Mouse (Mus musculus): ENCODE data around the gene Tcf12.

Tcf12 gene

GRCm38 (mm10) chr9:71981071-71981470 lies 130.6 kb downstream of the Tcf12 start:
- DNase-seq (ENCODE audit: low spot score in 2 of 2) = no peak

- DNase-seq (ENCODE audit: low spot score in 2 of 2) = no peak
These were observed 131.1 kb downstream of the Tcf12 start for GRCm38 (mm10) chr9:71980579-71980978.

- DNase-seq (ENCODE audit: low spot score in 2 of 2) = no peak
These were observed 132.8 kb downstream of the Tcf12 start for GRCm38 (mm10) chr9:71978886-71979285.

- DNase-seq (ENCODE audit: low spot score in 2 of 2) = peak in 1 of 2 experiments; percentile 38
These were observed 135.6 kb downstream of the Tcf12 start for GRCm38 (mm10) chr9:71976034-71976433.

- DNase-seq (ENCODE audit: low spot score in 2 of 2) = no peak
These were observed 136.5 kb downstream of the Tcf12 start for GRCm38 (mm10) chr9:71975141-71975540.

- no peak for DNase-seq (ENCODE audit: low spot score in 2 of 2)
These were observed 137.1 kb downstream of the Tcf12 start for GRCm38 (mm10) chr9:71974541-71974959.

- DNase-seq (ENCODE audit: low spot score in 2 of 2) = no peak
These were observed 147.6 kb downstream of the Tcf12 start for GRCm38 (mm10) chr9:71964039-71964438.

GRCm38 (mm10) chr9:71960026-71960396 lies 151.7 kb downstream of the Tcf12 start:
- no peak for DNase-seq (ENCODE audit: low spot score in 2 of 2)

GRCm38 (mm10) chr9:71959259-71960025 lies 152.2 kb downstream of the Tcf12 start:
- no peak for DNase-seq (ENCODE audit: low spot score in 2 of 2)

GRCm38 (mm10) chr9:71953217-71953616 lies 158.5 kb downstream of the Tcf12 start:
- DNase-seq (ENCODE audit: low spot score in 2 of 2) = no peak

- DNase-seq (ENCODE audit: low spot score in 2 of 2) = peak in 1 of 2 experiments; percentile 36
These were observed 159.0 kb downstream of the Tcf12 start for GRCm38 (mm10) chr9:71952621-71953076.

GRCm38 (mm10) chr9:71951926-71952325 lies 159.7 kb downstream of the Tcf12 start:
- no peak for DNase-seq (ENCODE audit: low spot score in 2 of 2)

- DNase-seq (ENCODE audit: low spot score in 2 of 2) = peak in 1 of 2 experiments; percentile 16
These were observed 160.3 kb downstream of the Tcf12 start for GRCm38 (mm10) chr9:71951341-71951740.

GRCm38 (mm10) chr9:71944801-71945200 lies 166.9 kb downstream of the Tcf12 start:
- DNase-seq (ENCODE audit: low spot score in 2 of 2) = no peak

- no peak for DNase-seq (ENCODE audit: low spot score in 2 of 2)
These were observed 169.2 kb downstream of the Tcf12 start for GRCm38 (mm10) chr9:71942424-71942823.

GRCm38 (mm10) chr9:71940016-71940415 lies 171.7 kb downstream of the Tcf12 start:
- no peak for DNase-seq (ENCODE audit: low spot score in 2 of 2)

GRCm38 (mm10) chr9:71936199-71936598 lies 175.5 kb downstream of the Tcf12 start:
- DNase-seq (ENCODE audit: low spot score in 2 of 2) = no peak

- DNase-seq (ENCODE audit: low spot score in 2 of 2) = no peak
These were observed 176.8 kb downstream of the Tcf12 start for GRCm38 (mm10) chr9:71934833-71935232.

- DNase-seq (ENCODE audit: low spot score in 2 of 2) = no peak
These were observed 179.7 kb downstream of the Tcf12 start for GRCm38 (mm10) chr9:71931965-71932364.

GRCm38 (mm10) chr9:71931358-71931715 lies 180.3 kb downstream of the Tcf12 start:
- no peak for DNase-seq (ENCODE audit: low spot score in 2 of 2)

- DNase-seq (ENCODE audit: low spot score in 2 of 2) = no peak
These were observed 181.0 kb downstream of the Tcf12 start for GRCm38 (mm10) chr9:71930431-71931357.

GRCm38 (mm10) chr9:71916662-71916953 lies 195.1 kb downstream of the Tcf12 start:
- DNase-seq (ENCODE audit: low spot score in 2 of 2) = no peak

All from natural killer cell, adult 2 months (primary cell).